Mouse (Mus musculus) liver, embryonic 16.5 days (tissue): ENCODE measurements at regions not wholly inside any gene's neighbourhood (a gene's known extent, or its start where the extent isn't known, plus 50 kb on each side); places are given as distances from the start of the nearest gene placed in this dataset.

ENCODE experiments used
- ATAC-seq: fragments of 200-750 bp; cut with Nextera tagmentation; 2 replicates; pipeline ENCODE4 v1.8.0; 2017; ENCODE audit warnings: low read depth, mild to moderate bottlenecking, moderate number of reproducible peaks, moderate library complexity
- H3K27ac ChIP-seq: fragments of 300-500 bp; sonication (generic); 2 replicates; pipeline ENCODE4 v1.5.1; 2014; ENCODE audit warnings: mild to moderate bottlenecking, low read length
- H3K27me3 ChIP-seq: fragments of 300-500 bp; sonication (generic); 2 replicates; pipeline ENCODE4 v1.6.1; 2014; ENCODE audit warnings: low read depth, low read length, mixed read lengths; ENCODE audit not compliant: control insufficient read depth, insufficient read depth
- H3K36me3 ChIP-seq: fragments of 300-500 bp; sonication (generic); 2 replicates; pipeline ENCODE4 v1.6.1; 2014; ENCODE audit warnings: mild to moderate bottlenecking; ENCODE audit not compliant: control insufficient read depth, insufficient read depth
- H3K4me1 ChIP-seq: fragments of 300-500 bp; sonication (generic); 2 replicates; pipeline ENCODE4 v1.6.1; 2014; ENCODE audit warnings: low read depth, low read length, mixed read lengths; ENCODE audit not compliant: control insufficient read depth
- H3K4me2 ChIP-seq: fragments of 300-500 bp; sonication (generic); 2 replicates; pipeline ENCODE4 v1.6.1; 2014; ENCODE audit warnings: low read depth, low read length, mixed read lengths
- H3K4me3 ChIP-seq: fragments of 300-500 bp; sonication (generic); 2 replicates; pipeline ENCODE4 v1.5.1; 2014; ENCODE audit warnings: low read depth, mild to moderate bottlenecking, low read length
- H3K9ac ChIP-seq: fragments of 300-500 bp; sonication (generic); 2 replicates; pipeline ENCODE4 v1.6.1; 2014; ENCODE audit warnings: low read depth, low read length
- H3K9me3 ChIP-seq: fragments of 300-500 bp; sonication (generic); replicated peaks from 2 replicates; pipeline ENCODE4 v1.6.1; 2016; ENCODE audit warnings: low read length; ENCODE audit not compliant: control insufficient read depth
- WGBS: fragments of 180-500 bp; shearing (Covaris S2); extraction: QIAGEN DNeasy Blood & Tissue Kit; methylation state at CpG from one replicate; pipeline ENCODE4 v1.1.7; 2014; ENCODE audit not compliant: insufficient replicate concordance; 5-methylcytosine and 5-hydroxymethylcytosine counted together

GRCm38 (mm10) chr19:6629911-6630612 lies 87.2 kb upstream of the Slc22a12 start:
- no peak for ATAC-seq
- H3K4me3 ChIP-seq: no peak overlapping the region
- H3K36me3 ChIP-seq: no peaks in the 10 kb centered on the region
- no peak overlapping the region for H3K4me2 ChIP-seq
- 72% methylated on average over 9 of the region's 9 CpGs for WGBS
- H3K4me1 ChIP-seq: no peaks in the 10 kb centered on the region
- no peak overlapping the region for H3K9ac ChIP-seq
- no peak overlapping the region for H3K27ac ChIP-seq
- no peaks in the 10 kb centered on the region for H3K9me3 ChIP-seq
- no peaks in the 10 kb centered on the region; the same call in 1 of the 2 replicates for H3K27me3 ChIP-seq

- no peaks in the 10 kb centered on the region for H3K36me3 ChIP-seq
- no peak overlapping the region for H3K4me3 ChIP-seq
- no peak overlapping the region for H3K9ac ChIP-seq
- no peaks in the 10 kb centered on the region for H3K27me3 ChIP-seq
- H3K4me1 ChIP-seq: no peaks in the 10 kb centered on the region
- no peak for ATAC-seq
- WGBS: 42% methylated on average over 3 of the region's 3 CpGs
- no peak overlapping the region for H3K4me2 ChIP-seq
- H3K9me3 ChIP-seq: no peaks in the 10 kb centered on the region
- no peak overlapping the region for H3K27ac ChIP-seq
These were observed 82.7 kb upstream of the Slc22a12 start for GRCm38 (mm10) chr19:6625574-6625973.

GRCm38 (mm10) chr19:6621023-6621422 lies 78.2 kb upstream of the Slc22a12 start:
- no peaks in the 10 kb centered on the region for H3K36me3 ChIP-seq
- H3K4me3 ChIP-seq: no peak overlapping the region
- no peak overlapping the region for H3K27ac ChIP-seq
- WGBS: 54% methylated on average over 6 of the region's 6 CpGs
- ATAC-seq: no peak
- H3K4me1 ChIP-seq: no peaks in the 10 kb centered on the region
- H3K9ac ChIP-seq: no peak overlapping the region
- no peaks in the 10 kb centered on the region for H3K9me3 ChIP-seq
- H3K4me2 ChIP-seq: no peak overlapping the region
- H3K27me3 ChIP-seq: no peaks in the 10 kb centered on the region

GRCm38 (mm10) chr19:6619546-6619945 lies 76.7 kb upstream of the Slc22a12 start:
- no peak overlapping the region for H3K27ac ChIP-seq
- H3K4me2 ChIP-seq: no peak overlapping the region
- no peaks in the 10 kb centered on the region for H3K36me3 ChIP-seq
- H3K9ac ChIP-seq: no peak overlapping the region
- no peak for ATAC-seq
- no peaks in the 10 kb centered on the region for H3K9me3 ChIP-seq
- WGBS: 72% methylated on average over 6 of the region's 6 CpGs
- H3K27me3 ChIP-seq: no peaks in the 10 kb centered on the region
- no peak overlapping the region for H3K4me3 ChIP-seq
- H3K4me1 ChIP-seq: no peaks in the 10 kb centered on the region

- no peaks in the 10 kb centered on the region for H3K4me1 ChIP-seq
- no peaks in the 10 kb centered on the region for H3K27me3 ChIP-seq
These were observed 73.8 kb upstream of the Slc22a12 start for GRCm38 (mm10) chr19:6616659-6617058.

GRCm38 (mm10) chr19:6612441-6612840 lies 69.6 kb upstream of the Slc22a12 start:
- no peaks in the 10 kb centered on the region for H3K36me3 ChIP-seq
- no peaks in the 10 kb centered on the region for H3K9me3 ChIP-seq
- no peak overlapping the region for H3K4me3 ChIP-seq
- ATAC-seq: no peak
- no peaks in the 10 kb centered on the region for H3K27me3 ChIP-seq
- H3K4me2 ChIP-seq: no peak overlapping the region
- no peak overlapping the region for H3K27ac ChIP-seq
- 63% methylated on average over 7 of the region's 7 CpGs for WGBS
- H3K4me1 ChIP-seq: no peaks in the 10 kb centered on the region
- no peak overlapping the region for H3K9ac ChIP-seq

More at GRCm38 (mm10) chr19:6616659-6617058, 73.8 kb upstream of the Slc22a12 start:
- Histone ChIP-seq H3K36me3 (no peaks in the 10 kb centered on the region), H3K9ac (no peak overlapping the region), H3K4me2 (no peak overlapping the region), H3K9me3 (no peaks in the 10 kb centered on the region), H3K27ac (no peak overlapping the region), H3K4me3 (no peak overlapping the region)
- WGBS: 73% methylated on average over 5 of the region's 5 CpGs
- no peak for ATAC-seq

- 59% methylated on average over 5 of the region's 5 CpGs for WGBS
- Histone ChIP-seq H3K4me2 (no peak overlapping the region), H3K4me1 (no peaks in the 10 kb centered on the region), H3K27ac (no peak overlapping the region), H3K9ac (no peak overlapping the region), H3K4me3 (no peak overlapping the region), H3K9me3 (no peaks in the 10 kb centered on the region), H3K36me3 (no peaks in the 10 kb centered on the region), H3K27me3 (no peaks in the 10 kb centered on the region)
- no peak for ATAC-seq
These were observed 69.1 kb upstream of the Slc22a12 start for GRCm38 (mm10) chr19:6611921-6612320.

GRCm38 (mm10) chr19:6610715-6611114 lies 67.9 kb upstream of the Slc22a12 start:
- H3K27ac ChIP-seq: no peak overlapping the region
- 45% methylated on average over 5 of the region's 5 CpGs for WGBS
- no peak for ATAC-seq
- H3K4me2 ChIP-seq: no peak overlapping the region
- no peak overlapping the region for H3K9ac ChIP-seq
- H3K4me3 ChIP-seq: no peak overlapping the region
- no peaks in the 10 kb centered on the region for H3K4me1 ChIP-seq
- H3K27me3 ChIP-seq: no peaks in the 10 kb centered on the region
- H3K9me3 ChIP-seq: no peaks in the 10 kb centered on the region
- H3K36me3 ChIP-seq: no peaks in the 10 kb centered on the region

- ATAC-seq: no peak
- Histone ChIP-seq H3K4me1 (no peaks in the 10 kb centered on the region), H3K4me3 (no peak overlapping the region), H3K4me2 (no peak overlapping the region), H3K27ac (no peak overlapping the region), H3K27me3 (no peaks in the 10 kb centered on the region), H3K9ac (no peak overlapping the region), H3K36me3 (no peaks in the 10 kb centered on the region), H3K9me3 (no peaks in the 10 kb centered on the region)
- WGBS: 48% methylated on average over 8 of the region's 8 CpGs
These were observed 67.2 kb upstream of the Slc22a12 start for GRCm38 (mm10) chr19:6610051-6610450.
